Mouse (Mus musculus): ENCODE data around the gene Tcirg1. TPM values are rescaled to one million over a fixed set of nuclear protein-coding genes. Genes with fewer than 3 reads are reported as not detected.

The Tcirg1 gene
- polyA plus RNA-seq, 1 experiment from 2014 or later, result 12.6 TPM

DNA sequence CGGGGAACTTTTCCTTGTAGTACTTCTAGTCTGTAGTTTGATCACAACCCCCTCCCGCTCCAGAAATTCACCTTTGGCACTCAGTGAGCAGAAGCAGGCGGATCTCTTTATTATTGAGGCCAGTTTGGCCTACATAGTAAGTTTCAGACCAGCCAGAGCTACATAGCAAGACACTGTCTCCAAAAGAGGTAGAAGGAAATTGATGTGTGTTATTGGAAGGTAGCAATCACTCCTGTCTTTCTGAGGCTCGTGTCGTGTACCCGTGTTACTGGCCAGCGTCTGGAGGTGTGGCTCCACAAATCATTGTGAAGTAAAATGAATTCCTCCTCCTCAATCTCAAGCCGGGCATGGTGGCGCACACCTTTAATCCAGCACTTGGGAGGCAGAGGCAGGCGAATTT, 53.8 kb downstream of the Tcirg1 start:
- no peak for ATAC-seq
- no peaks in the 10 kb centered on the region for H3K27me3 ChIP-seq (ENCODE audit: control insufficient read depth, insufficient read depth, low read depth, low read length)
- WGBS, result 94% methylated on average over 10 of the region's 10 CpGs
- no peaks in the 10 kb centered on the region for H3K9me3 ChIP-seq (replicated peaks; ENCODE audit: control insufficient read depth, low read length, poor library complexity, severe bottlenecking)
- H3K4me3 ChIP-seq (ENCODE audit: low read depth, low read length), result peak overlapping the region; percentile 86
- H3K9ac ChIP-seq (ENCODE audit: low read depth, low read length), result no peak overlapping the region
- no peak overlapping the region for H3K27ac ChIP-seq (ENCODE audit: low read length)
- H3K4me1 ChIP-seq (ENCODE audit: control insufficient read depth, insufficient read depth, low read length), result peaks cover 33% of the 10 kb centered on the region
- H3K36me3 ChIP-seq (ENCODE audit: control insufficient read depth, insufficient read depth, low read length), result no peaks in the 10 kb centered on the region
- H3K4me2 ChIP-seq (ENCODE audit: low read length), result peak overlapping the region; percentile 61

DNA sequence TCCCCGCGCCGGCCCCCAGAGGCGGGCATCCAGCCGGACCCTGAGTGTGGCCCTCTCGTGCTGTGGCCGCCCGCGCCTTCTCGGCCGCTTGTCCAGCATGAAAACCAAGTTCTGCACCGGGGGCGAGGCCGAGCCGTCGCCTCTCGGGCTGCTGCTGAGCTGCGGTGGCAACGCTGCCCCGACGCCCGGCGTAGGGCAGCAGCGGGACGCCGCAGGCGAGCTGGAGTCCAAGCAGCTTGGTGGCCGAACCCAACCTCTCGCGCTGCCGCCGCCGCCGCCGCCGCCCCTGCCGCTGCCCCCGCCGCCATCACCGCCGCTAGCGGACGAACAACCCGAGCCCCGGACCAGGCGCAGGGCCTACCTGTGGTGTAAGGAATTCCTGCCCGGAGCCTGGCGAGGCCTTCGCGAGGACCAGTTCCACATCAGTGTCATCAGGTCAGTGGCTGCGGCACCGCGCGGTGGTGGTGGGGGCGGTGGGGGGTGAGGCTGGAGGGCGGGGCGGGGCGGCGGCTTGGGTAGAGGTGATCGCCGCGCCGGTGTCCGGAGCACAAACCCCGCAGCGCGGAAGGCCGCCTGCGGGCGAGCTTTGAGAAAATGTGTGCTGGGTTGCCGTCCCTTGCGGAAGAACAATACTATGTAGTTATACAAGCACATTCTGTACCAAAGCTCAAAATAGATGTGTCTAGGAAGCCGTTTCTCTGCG, 54.8 kb downstream of the Tcirg1 start:
- peak overlapping the region; percentile 86 for H3K4me3 ChIP-seq (ENCODE audit: low read depth, low read length)
- peak overlapping the region; percentile 97 for H3K27ac ChIP-seq (ENCODE audit: low read length)
- H3K4me2 ChIP-seq (ENCODE audit: low read length), result peak overlapping the region; percentile 61
- ATAC-seq, result no peak; the same call in 1 of the 2 replicates
- H3K27me3 ChIP-seq (ENCODE audit: control insufficient read depth, insufficient read depth, low read depth, low read length), result no peaks in the 10 kb centered on the region
- peak overlapping the region; percentile 91 for H3K9ac ChIP-seq (ENCODE audit: low read depth, low read length)
- H3K9me3 ChIP-seq (replicated peaks; ENCODE audit: control insufficient read depth, low read length, poor library complexity, severe bottlenecking), result no peaks in the 10 kb centered on the region
- peaks cover 30% of the 10 kb centered on the region for H3K4me1 ChIP-seq (ENCODE audit: control insufficient read depth, insufficient read depth, low read length)
- under 1% methylated on average over 69 of the region's 74 CpGs for WGBS
- H3K36me3 ChIP-seq (ENCODE audit: control insufficient read depth, insufficient read depth, low read length), result no peaks in the 10 kb centered on the region

DNA sequence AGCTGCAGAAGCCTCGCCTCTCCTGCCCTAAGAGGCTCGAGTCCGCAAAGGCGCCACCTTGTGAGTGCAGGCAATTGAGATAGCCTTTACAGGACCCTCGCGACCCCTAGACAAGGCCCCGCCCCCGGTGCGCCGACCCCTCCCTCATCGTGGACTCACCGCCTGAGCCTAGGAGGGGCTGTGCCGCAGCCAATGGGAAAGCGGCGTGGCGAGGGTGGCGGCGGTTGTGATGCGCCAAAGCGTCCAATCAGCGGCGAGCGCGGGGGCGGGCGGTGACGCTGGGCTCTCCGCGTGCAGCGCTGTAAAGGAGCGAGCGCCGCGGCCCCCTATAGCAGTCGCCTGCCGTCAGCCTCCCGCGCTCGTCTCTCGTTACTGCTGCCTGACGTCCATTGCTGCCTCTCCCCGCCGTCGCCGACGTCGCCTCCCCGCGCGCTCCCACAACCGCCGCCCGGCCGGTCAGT, 55.4 kb downstream of the Tcirg1 start, which contains the start of gene Chka:
TSS of gene Chka (plus strand) at position 272 of the 461 bp plus-strand sequence.
- no peaks in the 10 kb centered on the region for H3K27me3 ChIP-seq (ENCODE audit: control insufficient read depth, insufficient read depth, low read depth, low read length)
- H3K9ac ChIP-seq (ENCODE audit: low read depth, low read length), result peak within 1 kb of the TSS; percentile 91
- H3K9me3 ChIP-seq (replicated peaks; ENCODE audit: control insufficient read depth, low read length, poor library complexity, severe bottlenecking), result no peaks in the 10 kb centered on the region
- H3K4me2 ChIP-seq (ENCODE audit: low read length), result peak within 1 kb of the TSS; percentile 61
- ATAC-seq, result peak; percentile 99
- H3K4me3 ChIP-seq (ENCODE audit: low read depth, low read length), result peak within 1 kb of the TSS; percentile 86
- WGBS, result under 1% methylated on average over 40 of the region's 54 CpGs
- peak within 1 kb of the TSS; percentile 97 for H3K27ac ChIP-seq (ENCODE audit: low read length)
- H3K4me1 ChIP-seq (ENCODE audit: control insufficient read depth, insufficient read depth, low read length), result peaks cover 30% of the 10 kb centered on the region
- H3K36me3 ChIP-seq (ENCODE audit: control insufficient read depth, insufficient read depth, low read length), result no peaks in the 10 kb centered on the region

DNA sequence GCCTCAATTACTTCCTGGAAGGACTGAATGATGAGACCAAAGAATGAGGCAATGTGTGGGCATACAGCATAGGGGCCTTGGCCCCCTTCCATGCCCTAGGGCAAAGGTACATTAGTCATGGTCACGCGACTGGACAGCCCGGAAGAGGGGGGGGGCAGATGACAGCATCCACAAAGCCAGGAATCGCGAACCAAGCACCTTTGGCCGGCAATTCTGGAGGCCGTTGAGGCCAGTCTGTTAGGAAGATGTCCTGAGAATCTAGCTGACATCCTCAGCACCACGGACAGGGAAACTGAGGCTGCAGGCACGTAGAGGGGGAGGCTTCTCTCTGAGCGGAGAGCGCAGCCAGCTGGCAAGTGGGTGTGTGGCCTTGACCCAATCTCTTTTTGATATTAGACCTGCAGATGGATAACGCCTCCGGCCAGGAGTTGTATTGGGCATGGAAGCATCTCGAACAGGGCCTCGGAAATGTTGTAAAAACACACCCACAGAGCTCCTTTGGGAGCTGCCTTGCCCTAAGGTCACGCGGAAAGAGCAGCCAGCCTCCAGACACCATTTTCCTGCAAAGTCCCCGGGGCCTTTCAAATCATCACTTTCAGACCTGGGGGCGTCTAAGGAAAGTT, 56.0 kb downstream of the Tcirg1 start:
- Histone ChIP-seq H3K4me3 (ENCODE audit: low read depth, low read length) (peak overlapping the region; percentile 86), H3K27ac (ENCODE audit: low read length) (peak overlapping the region; percentile 66; the same call in 1 of the 2 replicates), H3K4me1 (ENCODE audit: control insufficient read depth, insufficient read depth, low read length) (peaks cover 27% of the 10 kb centered on the region), H3K36me3 (ENCODE audit: control insufficient read depth, insufficient read depth, low read length) (no peaks in the 10 kb centered on the region), H3K27me3 (ENCODE audit: control insufficient read depth, insufficient read depth, low read depth, low read length) (no peaks in the 10 kb centered on the region), H3K9ac (ENCODE audit: low read depth, low read length) (peak overlapping the region; percentile 47), H3K9me3 (replicated peaks; ENCODE audit: control insufficient read depth, low read length, poor library complexity, severe bottlenecking) (no peaks in the 10 kb centered on the region), H3K4me2 (ENCODE audit: low read length) (peak overlapping the region; percentile 61)
- 6% methylated on average over 19 of the region's 19 CpGs for WGBS
- ATAC-seq, result no peak; the same call in 1 of the 2 replicates

DNA sequence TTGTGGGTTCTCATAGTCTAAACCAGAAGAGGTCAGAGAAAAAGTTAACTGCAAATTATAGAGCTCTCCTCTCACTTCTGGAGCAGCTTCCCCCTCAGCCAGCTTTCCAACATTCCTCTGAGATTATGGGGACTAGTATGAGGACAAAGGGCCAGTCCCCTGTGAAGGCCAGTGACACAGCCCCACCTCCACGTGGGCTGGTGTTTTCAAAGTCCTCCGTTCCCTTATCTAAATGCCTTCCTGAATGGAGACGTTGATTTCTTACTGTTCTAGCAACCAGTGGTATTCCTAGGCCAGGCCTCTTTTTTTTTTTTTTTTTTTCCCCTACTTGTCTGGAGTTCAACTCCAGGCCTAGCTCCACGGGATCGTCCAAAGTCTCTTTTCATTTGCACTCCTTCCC, 56.9 kb downstream of the Tcirg1 start:
- H3K9ac ChIP-seq (ENCODE audit: low read depth, low read length), result no peak overlapping the region
- H3K27ac ChIP-seq (ENCODE audit: low read length), result no peak overlapping the region
- no peaks in the 10 kb centered on the region for H3K9me3 ChIP-seq (replicated peaks; ENCODE audit: control insufficient read depth, low read length, poor library complexity, severe bottlenecking)
- peaks cover 18% of the 10 kb centered on the region for H3K4me1 ChIP-seq (ENCODE audit: control insufficient read depth, insufficient read depth, low read length)
- no peak overlapping the region for H3K4me3 ChIP-seq (ENCODE audit: low read depth, low read length)
- 33% methylated on average over 5 of the region's 5 CpGs for WGBS
- H3K27me3 ChIP-seq (ENCODE audit: control insufficient read depth, insufficient read depth, low read depth, low read length), result no peaks in the 10 kb centered on the region
- no peaks in the 10 kb centered on the region for H3K36me3 ChIP-seq (ENCODE audit: control insufficient read depth, insufficient read depth, low read length)
- no peak overlapping the region for H3K4me2 ChIP-seq (ENCODE audit: low read length)
- no peak for ATAC-seq

DNA sequence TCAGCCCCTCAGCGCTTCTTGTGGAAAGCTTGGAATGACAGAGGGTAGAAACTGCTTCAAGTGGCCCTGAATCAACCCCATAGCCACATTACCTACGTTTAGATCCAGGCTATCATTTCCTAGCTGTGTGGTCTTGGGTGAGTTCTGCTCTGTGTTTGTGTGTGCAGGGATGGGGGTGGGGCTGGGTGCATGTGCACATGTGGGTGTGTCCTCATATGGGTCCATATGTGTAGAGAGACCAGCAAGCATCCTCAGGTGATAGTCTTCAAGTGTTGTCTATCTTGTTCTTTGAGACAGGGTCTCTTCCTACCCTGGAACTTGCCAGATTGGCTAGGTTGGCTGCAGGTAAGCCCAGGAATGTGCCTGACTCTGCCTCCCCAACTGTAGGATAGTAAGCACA, 57.7 kb downstream of the Tcirg1 start:
- Histone ChIP-seq H3K4me1 (ENCODE audit: control insufficient read depth, insufficient read depth, low read length) (peaks cover 13% of the 10 kb centered on the region), H3K4me3 (ENCODE audit: low read depth, low read length) (no peak overlapping the region), H3K9ac (ENCODE audit: low read depth, low read length) (no peak overlapping the region), H3K27ac (ENCODE audit: low read length) (no peak overlapping the region), H3K36me3 (ENCODE audit: control insufficient read depth, insufficient read depth, low read length) (no peaks in the 10 kb centered on the region), H3K4me2 (ENCODE audit: low read length) (no peak overlapping the region), H3K9me3 (replicated peaks; ENCODE audit: control insufficient read depth, low read length, poor library complexity, severe bottlenecking) (no peaks in the 10 kb centered on the region), H3K27me3 (ENCODE audit: control insufficient read depth, insufficient read depth, low read depth, low read length) (no peaks in the 10 kb centered on the region)
- ATAC-seq, result no peak
- WGBS, result 85% methylated on average over 2 of the region's 2 CpGs

DNA sequence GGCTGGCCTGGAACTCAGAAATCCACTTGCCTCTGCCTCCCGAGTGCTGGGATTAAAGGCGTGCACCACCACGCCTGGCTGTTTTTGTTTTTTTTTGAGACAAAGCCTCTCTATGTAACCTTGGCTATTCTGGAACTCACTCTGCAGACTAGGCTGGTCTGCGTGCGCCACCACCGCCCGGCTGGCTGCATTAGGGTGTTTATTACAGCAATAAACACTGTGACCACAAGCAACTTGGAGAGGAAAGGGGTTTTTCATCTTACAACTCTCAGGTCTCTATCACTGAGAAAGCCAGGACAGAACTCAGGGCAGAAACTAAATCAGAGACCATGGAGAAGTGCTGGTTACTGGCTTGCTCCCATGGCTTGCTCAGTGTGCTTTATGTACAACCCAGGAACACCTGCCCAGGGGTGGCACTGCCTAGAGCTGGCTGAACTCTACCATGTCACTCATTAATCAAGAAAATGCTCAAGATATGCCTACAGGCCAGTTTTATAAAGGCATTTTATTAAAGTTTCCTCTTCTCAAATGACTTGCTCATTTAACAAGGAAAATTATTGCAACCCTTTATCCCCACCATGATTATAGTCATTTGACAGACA, 58.6 kb downstream of the Tcirg1 start:
- Histone ChIP-seq H3K4me2 (ENCODE audit: low read length) (no peak overlapping the region), H3K9me3 (replicated peaks; ENCODE audit: control insufficient read depth, low read length, poor library complexity, severe bottlenecking) (no peaks in the 10 kb centered on the region), H3K27me3 (ENCODE audit: control insufficient read depth, insufficient read depth, low read depth, low read length) (no peaks in the 10 kb centered on the region), H3K36me3 (ENCODE audit: control insufficient read depth, insufficient read depth, low read length) (no peaks in the 10 kb centered on the region), H3K4me3 (ENCODE audit: low read depth, low read length) (no peak overlapping the region), H3K4me1 (ENCODE audit: control insufficient read depth, insufficient read depth, low read length) (peaks cover 4% of the 10 kb centered on the region), H3K27ac (ENCODE audit: low read length) (no peak overlapping the region), H3K9ac (ENCODE audit: low read depth, low read length) (no peak overlapping the region)
- 86% methylated on average over 7 of the region's 7 CpGs for WGBS
- ATAC-seq, result no peak

DNA sequence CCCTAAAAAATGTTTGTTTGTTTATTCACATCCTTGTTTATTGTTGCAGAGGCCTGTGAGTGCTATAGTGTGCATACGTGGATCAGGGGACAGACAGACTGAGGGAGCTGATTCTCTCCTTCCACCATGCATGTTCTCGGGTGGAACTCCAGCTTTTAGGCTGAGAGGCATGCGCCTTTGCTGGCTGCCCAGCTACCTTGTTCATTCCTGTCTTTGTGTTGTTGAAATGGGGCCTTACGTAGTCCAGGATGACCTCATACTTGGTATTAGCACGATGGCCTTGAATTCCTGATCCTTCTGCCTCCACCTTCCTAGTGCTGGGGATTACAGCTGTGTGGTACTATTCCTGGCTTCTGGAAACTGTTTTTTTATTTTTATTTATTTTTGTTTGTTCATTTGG, 59.2 kb downstream of the Tcirg1 start:
- Histone ChIP-seq H3K36me3 (ENCODE audit: control insufficient read depth, insufficient read depth, low read length) (no peaks in the 10 kb centered on the region), H3K27me3 (ENCODE audit: control insufficient read depth, insufficient read depth, low read depth, low read length) (no peaks in the 10 kb centered on the region), H3K27ac (ENCODE audit: low read length) (no peak overlapping the region), H3K4me1 (ENCODE audit: control insufficient read depth, insufficient read depth, low read length) (no peaks in the 10 kb centered on the region; the same call in 1 of the 2 replicates), H3K9me3 (replicated peaks; ENCODE audit: control insufficient read depth, low read length, poor library complexity, severe bottlenecking) (no peaks in the 10 kb centered on the region), H3K4me2 (ENCODE audit: low read length) (no peak overlapping the region), H3K9ac (ENCODE audit: low read depth, low read length) (no peak overlapping the region), H3K4me3 (ENCODE audit: low read depth, low read length) (no peak overlapping the region)
- 79% methylated on average over 5 of the region's 5 CpGs for WGBS
- ATAC-seq, result no peak

Measured in midbrain, embryonic 16.5 days (tissue).